Mouse (Mus musculus): ENCODE measurements around the gene Copz2.

GRCm38 (mm10) chr11:96816494-96816893, 33.2 kb upstream of the Copz2 start:
- TF ChIP-seq CTCF (IDR thresholded peaks at IDR 0.05; ENCODE audit: low read depth, low read length) (no peak), POLR2A (IDR thresholded peaks at IDR 0.05; ENCODE audit: extremely low read depth, insufficient read depth, low read length) (no peak)
